Mouse (Mus musculus) heart, postnatal 0 days (tissue): ENCODE measurements around the gene Adm2.

Experiments used
- CTCF ChIP-seq: IDR thresholded peaks from 2 replicates; pipeline ENCODE4 v1.5.1; 2016; ENCODE audit warnings: antibody characterized with exemption, control low read depth, low read depth
- EP300 ChIP-seq: IDR thresholded peaks from 2 replicates; pipeline ENCODE4 v1.6.1; 2016; ENCODE audit warnings: antibody characterized with exemption, low read depth

DNA sequence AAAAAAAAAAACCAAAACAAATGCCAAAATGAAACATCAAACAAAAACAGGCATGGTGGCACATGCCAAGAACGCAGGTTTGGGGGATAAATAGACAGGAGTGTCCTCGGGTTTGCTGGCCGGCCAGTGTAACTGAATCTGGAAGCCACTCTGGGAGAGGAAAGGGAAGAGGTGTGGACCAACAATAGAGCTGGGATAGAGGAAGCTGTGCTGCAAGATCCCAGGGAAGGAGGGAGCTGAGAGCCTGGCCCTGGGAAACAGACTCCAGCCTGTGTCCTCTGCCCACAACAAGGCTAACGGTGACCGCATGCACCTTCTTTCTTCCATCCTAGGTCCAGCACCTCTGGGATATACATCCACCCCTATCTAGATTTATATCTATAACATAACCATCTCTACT is 27.9 kb downstream of the Adm2 start:
- TF ChIP-seq CTCF: no peak
- TF ChIP-seq EP300: no peak
